Mouse (Mus musculus) liver, adult 2 months (tissue): ENCODE measurements around the gene Ptprn2.

Experiments
- CTCF ChIP-seq: fragments of 200-500 bp; IDR thresholded peaks from 2 replicates; pipeline ENCODE4 v1.5.1; 2011; ENCODE audit warnings: low read depth, low read length, control low read depth
- POLR2A ChIP-seq: fragments of 200-500 bp; IDR thresholded peaks from 2 replicates; pipeline ENCODE4 v1.6.1; 2011; ENCODE audit warnings: low read length, control low read depth; ENCODE audit not compliant: insufficient read depth; ENCODE audit errors: extremely low read depth

DNA sequence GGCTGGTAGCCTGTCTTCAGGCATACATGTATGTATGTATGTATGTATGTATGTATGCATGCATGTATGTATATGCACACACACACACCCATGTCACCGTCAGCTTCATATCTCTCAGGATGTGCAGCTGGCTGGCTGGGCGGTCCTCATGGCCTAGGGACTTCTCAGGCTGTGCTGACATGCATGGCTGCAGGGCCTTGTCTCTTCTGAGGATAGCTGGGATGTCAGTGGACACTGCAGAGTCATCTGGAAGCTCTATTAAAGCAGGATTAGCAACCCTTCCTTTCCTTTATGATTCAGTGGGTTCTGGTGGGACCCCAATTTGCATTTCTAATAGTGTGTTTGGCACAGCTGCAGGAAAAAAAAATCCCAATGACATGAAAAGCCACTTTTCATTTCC lies 473.6 kb downstream of the Ptprn2 start:
- TF ChIP-seq CTCF: no peak
- no peak for TF ChIP-seq POLR2A
